Mouse (Mus musculus) erythroblast, embryonic 14.5 days (primary cell): Measurements from ENCODE around the gene Pi4ka.

Experiments used
- GATA1 ChIP-seq: IDR thresholded peaks from 2 replicates; pipeline ENCODE4 v1.6.1; 2012; ENCODE audit warnings: low read length, inconsistent platforms, mixed read lengths
- TAL1 ChIP-seq: IDR thresholded peaks from 3 replicates; pipeline ENCODE4 v1.6.1; 2012; ENCODE audit warnings: low read length, inconsistent platforms, mixed read lengths

GRCm38 (mm10) chr16:17266113-17266512 lies 140.0 kb downstream of the Pi4ka start:
- TF ChIP-seq GATA1 (no peak), TAL1 (no peak)
